Mouse (Mus musculus): ENCODE results near the gene Galnt7.

DNA sequence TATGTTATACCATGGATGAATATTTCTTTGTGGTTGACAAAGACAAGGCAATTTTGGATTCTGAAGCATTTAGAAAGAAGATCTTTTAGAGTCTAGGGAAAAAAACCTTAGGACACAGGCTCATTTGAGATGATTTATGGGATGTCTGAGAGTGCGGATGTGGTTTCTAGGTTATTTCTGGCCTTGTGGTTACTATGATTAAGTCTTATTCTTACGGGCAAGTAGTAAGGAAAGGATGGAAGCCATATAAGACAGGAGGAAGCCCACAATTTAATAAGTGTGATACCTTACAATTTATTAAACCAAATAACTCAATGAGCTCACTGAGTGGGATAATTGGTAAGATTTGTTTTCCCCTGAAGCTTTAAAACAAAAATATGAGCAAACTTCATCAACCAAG lies 11.3 kb upstream of the Galnt7 start:
- TF ChIP-seq GATA1 (IDR thresholded peaks at IDR 0.05; ENCODE audit: borderline replicate concordance, low read length) (no peak), FLI1 (IDR thresholded peaks at IDR 0.05; ENCODE audit: low read length) (no peak)
